15 mouse cellular contexts compared by ENCODE assay signal in the genomic region with DNA sequence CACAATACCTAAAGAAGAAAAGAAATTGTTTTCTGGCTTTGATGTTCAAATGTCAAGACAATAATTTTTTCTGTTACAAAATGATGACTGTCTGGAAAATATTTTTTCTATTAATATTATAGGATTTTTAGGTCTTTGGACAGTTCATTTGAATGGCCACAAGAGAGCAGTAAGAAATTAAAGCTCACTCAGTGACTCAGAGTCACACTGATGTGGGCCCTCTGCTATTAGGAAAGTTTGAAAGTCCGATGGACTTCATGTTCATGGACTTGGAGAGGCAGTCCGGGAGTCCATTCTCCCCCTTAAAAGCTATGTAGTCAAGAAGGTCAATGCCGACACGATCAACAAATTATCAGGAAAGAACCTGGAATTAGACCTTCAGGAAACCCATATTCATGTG.
DNase-seq lines count a peak whose midpoint lies in the region; ATAC-seq and TF ChIP-seq lines count a peak whose summit lies in the region.
"Had no signal": no experiment of that assay in that cellular context is flagged by ENCODE, and none has a peak within 500 bp of the region (broad histone marks: within the 10 kb centered on the region; RNA-seq: fewer than 3 reads in every experiment).

No protein-coding gene starts in this region.

- TF ChIP-seq CTCF in layer of hippocampus, adult 2 months (conservative IDR thresholded peaks at IDR 0.05) = peak; percentile 65
- TF ChIP-seq CTCF in embryonic fibroblast, embryonic 13.5 days (IDR thresholded peaks at IDR 0.05; ENCODE audit: borderline replicate concordance, insufficient read depth, low read length) = no peak

- no peak for ATAC-seq in embryonic facial prominence, embryonic 11.5 days (replicated peaks; ENCODE audit: insufficient number of reproducible peaks, low FRiP score, low TSS enrichment, low read depth)

- no peak overlapping the region for H3K9ac ChIP-seq in embryonic facial prominence, embryonic 11.5 days (replicated peaks; ENCODE audit: low read length)
- H3K9ac ChIP-seq: kidney, embryonic 15.5 days; liver, embryonic 15.5 days; midbrain, embryonic 12.5 days had no signal

- no peaks in the 10 kb centered on the region for H3K9me3 ChIP-seq in embryonic facial prominence, embryonic 11.5 days (replicated peaks; ENCODE audit: control insufficient read depth, low read length)
- no peaks in the 10 kb centered on the region for H3K9me3 ChIP-seq in embryonic facial prominence, embryonic 10.5 days
- H3K9me3 ChIP-seq: kidney, embryonic 15.5 days; liver, embryonic 15.5 days; midbrain, embryonic 12.5 days had no signal

- no peak overlapping the region for H3K4me3 ChIP-seq in embryonic facial prominence, embryonic 11.5 days (ENCODE audit: low read depth, low read length)
- no peak overlapping the region for H3K4me3 ChIP-seq in embryonic facial prominence, embryonic 10.5 days
- H3K4me3 ChIP-seq in layer of hippocampus, adult 2 months = no peak overlapping the region
- no peak overlapping the region for H3K4me3 ChIP-seq in embryonic fibroblast, embryonic 13.5 days (ENCODE audit: insufficient read depth, low read length)
- H3K4me3 ChIP-seq: kidney, embryonic 15.5 days; liver, embryonic 15.5 days; midbrain, embryonic 12.5 days had no signal

- no peak overlapping the region for H3K4me2 ChIP-seq in embryonic facial prominence, embryonic 11.5 days (ENCODE audit: low read depth, low read length)
- H3K4me2 ChIP-seq: kidney, embryonic 15.5 days; liver, embryonic 15.5 days; midbrain, embryonic 12.5 days had no signal

- H3K27ac ChIP-seq in embryonic facial prominence, embryonic 11.5 days (replicated peaks; ENCODE audit: low read depth, low read length) = no peak overlapping the region
- no peak overlapping the region for H3K27ac ChIP-seq in embryonic facial prominence, embryonic 10.5 days (replicated peaks)
- H3K27ac ChIP-seq in layer of hippocampus, adult 2 months = no peak overlapping the region
- peak overlapping the region; percentile 98 for H3K27ac ChIP-seq in embryonic fibroblast, embryonic 13.5 days (ENCODE audit: insufficient read depth, low read length)
- H3K27ac ChIP-seq: kidney, embryonic 15.5 days; liver, embryonic 15.5 days; midbrain, embryonic 12.5 days had no signal

- H3K4me1 ChIP-seq in embryonic facial prominence, embryonic 11.5 days (ENCODE audit: control insufficient read depth, insufficient read depth, low read length) = no peaks in the 10 kb centered on the region
- H3K4me1 ChIP-seq in embryonic facial prominence, embryonic 10.5 days = no peaks in the 10 kb centered on the region
- H3K4me1 ChIP-seq in embryonic fibroblast, embryonic 13.5 days (ENCODE audit: control insufficient read depth, insufficient read depth, low read length) = peaks cover 14% of the 10 kb centered on the region
- H3K4me1 ChIP-seq: kidney, embryonic 15.5 days; liver, embryonic 15.5 days; midbrain, embryonic 12.5 days had no signal

- DNase-seq in embryonic facial prominence, embryonic 11.5 days (ENCODE audit: low spot score) = peak; percentile 14
- no peak for DNase-seq in embryonic facial prominence, embryonic 10.5 days (ENCODE audit: low spot score)
- DNase-seq in layer of hippocampus, adult 2 months (ENCODE audit: low spot score in 2 of 2) = no peak
- DNase-seq in layer of hippocampus, adult 9-10 months (ENCODE audit: low spot score) = no peak
- DNase-seq in 3134 (ENCODE audit: extremely low read depth, insufficient read length, low spot score) = peak; percentile 55
- DNase-seq in thymus, postnatal 10 days (ENCODE audit: low spot score in 2 of 2) = no peak
- no peak for DNase-seq in spleen, postnatal 4 days (ENCODE audit: low spot score in 2 of 2)
- DNase-seq: adrenal gland, postnatal 14 days; B cell, adult 2 months; cerebellum, postnatal 25 days; left cerebral cortex, postnatal 4 days had no signal

- 74% methylated on average over 4 of the region's 4 CpGs for WGBS in embryonic facial prominence, embryonic 11.5 days
- 82% methylated on average over 4 of the region's 4 CpGs for WGBS in embryonic facial prominence, embryonic 10.5 days

- peak; percentile 42; the same call in 1 of the 2 replicates for TF ChIP-seq POLR2A in embryonic fibroblast, embryonic 13.5 days (IDR thresholded peaks at IDR 0.05; ENCODE audit: low read depth, low read length)

- no peaks in the 10 kb centered on the region for H3K36me3 ChIP-seq in embryonic facial prominence, embryonic 11.5 days (replicated peaks; ENCODE audit: control insufficient read depth, insufficient read depth, low read depth, low read length)
- H3K36me3 ChIP-seq in embryonic facial prominence, embryonic 10.5 days (replicated peaks) = no peaks in the 10 kb centered on the region
- H3K36me3 ChIP-seq: kidney, embryonic 15.5 days; liver, embryonic 15.5 days; midbrain, embryonic 12.5 days had no signal

- no peaks in the 10 kb centered on the region for H3K27me3 ChIP-seq in embryonic facial prominence, embryonic 11.5 days (ENCODE audit: control insufficient read depth, insufficient read depth, low read length)
- no peaks in the 10 kb centered on the region for H3K27me3 ChIP-seq in embryonic facial prominence, embryonic 10.5 days (replicated peaks; ENCODE audit: low read depth, poor library complexity, severe bottlenecking)
- H3K27me3 ChIP-seq: kidney, embryonic 15.5 days; liver, embryonic 15.5 days; midbrain, embryonic 12.5 days had no signal

Comparison
In these comparisons a context has a peak if more than half of its experiments do, and no peak if none do; other contexts are left out.
1. DNase-seq: peak in embryonic facial prominence, embryonic 11.5 days (single experiment) and 3134 (single experiment); none in embryonic facial prominence, embryonic 10.5 days (single experiment), layer of hippocampus, adult 2 months (0 of 2), layer of hippocampus, adult 9-10 months (single experiment), thymus, postnatal 10 days (0 of 2) and spleen, postnatal 4 days (0 of 2).